Mouse (Mus musculus) embryonic facial prominence, embryonic 10.5 days (tissue): ENCODE measurements around the gene Fbxw9. TPM values are rescaled to one million over a fixed set of nuclear protein-coding genes. Genes with fewer than 3 reads are reported as not detected.
"Not testable (repeated sequence)": the region's sequence is repeated elsewhere in the genome, so short reads cannot be mapped to it uniquely, and the experiment has no call there.

Experiments used
- DNase-seq: peaks from one replicate; pipeline ENCODE4 v3.0.0-alpha.2; 2017; ENCODE audit warnings: low spot score
- H3K27ac ChIP-seq: fragments of 300-500 bp; sonication (generic); replicated peaks from 2 replicates; pipeline ENCODE4 v1.5.1; 2016; ENCODE audit warnings: mild to moderate bottlenecking
- H3K27me3 ChIP-seq: fragments of 300-500 bp; sonication (generic); replicated peaks from 2 replicates; pipeline ENCODE4 v1.6.1; 2016; ENCODE audit warnings: low read depth, mild to moderate bottlenecking; ENCODE audit not compliant: poor library complexity, severe bottlenecking
- H3K36me3 ChIP-seq: fragments of 300-500 bp; sonication (generic); replicated peaks from 2 replicates; pipeline ENCODE4 v1.6.1; 2016; ENCODE audit warnings: mild to moderate bottlenecking, moderate library complexity
- H3K4me1 ChIP-seq: fragments of 300-500 bp; sonication (generic); 2 replicates; pipeline ENCODE4 v1.6.1; 2016
- H3K4me3 ChIP-seq: fragments of 300-500 bp; sonication (generic); 2 replicates; pipeline ENCODE4 v1.5.1; 2016; ENCODE audit warnings: mild to moderate bottlenecking, moderate library complexity
- H3K9me3 ChIP-seq: fragments of 300-500 bp; sonication (generic); 2 replicates; pipeline ENCODE4 v1.6.1; 2016; ENCODE audit warnings: mild to moderate bottlenecking
- WGBS: fragments of 180-500 bp; shearing (Covaris S2); methylation state at CpG from one replicate; pipeline ENCODE4 v1.1.7; 2016; 5-methylcytosine and 5-hydroxymethylcytosine counted together
- polyA plus RNA-seq: library from polyadenylated mRNA; unstranded; fragments of >200 nt; fragmentation: Nextera tagmentation; extraction: Ambion mirVana; gene quantifications from 2 replicates; pipeline ENCODE4 v1.2.1, GENCODE M21; 2016

Fbxw9 gene
- polyA plus RNA-seq, 1 experiment from 2014 or later: 25.1 TPM

- 1% methylated on average over 25 of the region's 25 CpGs for WGBS
- no peaks in the 10 kb centered on the region for H3K27me3 ChIP-seq
- peak overlapping the region; percentile 96 for H3K4me3 ChIP-seq
- H3K27ac ChIP-seq: peak overlapping the region; percentile 86
- H3K36me3 ChIP-seq: peaks cover 46% of the 10 kb centered on the region
- DNase-seq: no peak
- H3K9me3 ChIP-seq: no peaks in the 10 kb centered on the region
- H3K4me1 ChIP-seq: peaks cover 43% of the 10 kb centered on the region
Measured at GRCm38 (mm10) chr8:85080214-85080531, 20.3 kb downstream of the Fbxw9 start.

- Histone ChIP-seq H3K9me3 (no peaks in the 10 kb centered on the region), H3K4me3 (peak within 1 kb of the TSS; percentile 96), H3K27ac (peak within 1 kb of the TSS; percentile 86), H3K36me3 (peaks cover 46% of the 10 kb centered on the region), H3K4me1 (peaks cover 43% of the 10 kb centered on the region), H3K27me3 (no peaks in the 10 kb centered on the region)
- DNase-seq: peak; percentile 68
- under 1% methylated on average over 30 of the region's 30 CpGs for WGBS
Measured at GRCm38 (mm10) chr8:85080532-85081215, 20.8 kb downstream of the Fbxw9 start, which contains the start of gene Wdr83os. TSS of gene Wdr83os (plus strand) at chr8:85080740.

- H3K9me3 ChIP-seq: no peaks in the 10 kb centered on the region
- H3K27me3 ChIP-seq: no peaks in the 10 kb centered on the region
- WGBS: 2% methylated on average over 9 of the region's 9 CpGs
- DNase-seq: peak; percentile 67
- H3K36me3 ChIP-seq: peaks cover 46% of the 10 kb centered on the region
- H3K4me1 ChIP-seq: peaks cover 43% of the 10 kb centered on the region
- H3K4me3 ChIP-seq: peak within 1 kb of the TSS; percentile 96
- H3K27ac ChIP-seq: peak within 1 kb of the TSS; percentile 86
Measured at GRCm38 (mm10) chr8:85081216-85081555, 21.3 kb downstream of the Fbxw9 start, which contains the start of gene Wdr83. TSS of gene Wdr83 (minus strand) at chr8:85081306.

- not testable (repeated sequence) for H3K9me3 ChIP-seq, H3K27ac ChIP-seq, DNase-seq, H3K27me3 ChIP-seq
- H3K4me1 ChIP-seq: peaks cover 43% of the 10 kb centered on the region
- WGBS: 94% methylated on average over 4 of the region's 4 CpGs
- H3K4me3 ChIP-seq: peak overlapping the region; percentile 96; the same call in 1 of the 2 replicates
- peaks cover 46% of the 10 kb centered on the region for H3K36me3 ChIP-seq
Measured at GRCm38 (mm10) chr8:85082169-85082568, 22.3 kb downstream of the Fbxw9 start.

GRCm38 (mm10) chr8:85083108-85083813 lies 23.4 kb downstream of the Fbxw9 start, which contains the start of gene Man2b1:
TSS of gene Man2b1 (plus strand) at chr8:85083270.
- H3K4me3 ChIP-seq: peak within 1 kb of the TSS; percentile 73

GRCm38 (mm10) chr8:85084633-85085032 lies 24.8 kb downstream of the Fbxw9 start:
- no peak overlapping the region for H3K4me3 ChIP-seq
- no peaks in the 10 kb centered on the region for H3K27me3 ChIP-seq
- no peak overlapping the region for H3K27ac ChIP-seq
- no peaks in the 10 kb centered on the region for H3K9me3 ChIP-seq
- peaks cover 37% of the 10 kb centered on the region for H3K4me1 ChIP-seq
- DNase-seq: no peak
- WGBS: 86% methylated on average over 8 of the region's 8 CpGs
- peaks cover 48% of the 10 kb centered on the region for H3K36me3 ChIP-seq

More at GRCm38 (mm10) chr8:85083108-85083813, 23.4 kb downstream of the Fbxw9 start, which contains the start of gene Man2b1:
- Histone ChIP-seq H3K4me1 (peaks cover 43% of the 10 kb centered on the region), H3K36me3 (peaks cover 47% of the 10 kb centered on the region), H3K27ac (peak within 1 kb of the TSS; percentile 82), H3K27me3 (no peaks in the 10 kb centered on the region), H3K9me3 (no peaks in the 10 kb centered on the region)
- WGBS: 1% methylated on average over 30 of the region's 30 CpGs
- DNase-seq: peak; percentile 85

- peaks cover 55% of the 10 kb centered on the region for H3K36me3 ChIP-seq
- DNase-seq: no peak
Measured at GRCm38 (mm10) chr8:85086238-85086637, 26.4 kb downstream of the Fbxw9 start.

GRCm38 (mm10) chr8:85088771-85089170 lies 28.9 kb downstream of the Fbxw9 start:
- Histone ChIP-seq H3K4me3 (no peak overlapping the region), H3K27ac (no peak overlapping the region), H3K4me1 (peaks cover 9% of the 10 kb centered on the region), H3K9me3 (no peaks in the 10 kb centered on the region), H3K36me3 (peaks cover 77% of the 10 kb centered on the region), H3K27me3 (no peaks in the 10 kb centered on the region)
- no peak for DNase-seq
- WGBS: 86% methylated on average over 2 of the region's 2 CpGs

More at GRCm38 (mm10) chr8:85086238-85086637, 26.4 kb downstream of the Fbxw9 start:
- H3K27me3 ChIP-seq: no peaks in the 10 kb centered on the region
- no peaks in the 10 kb centered on the region for H3K9me3 ChIP-seq
- 80% methylated on average over 3 of the region's 3 CpGs for WGBS
- H3K27ac ChIP-seq: no peak overlapping the region
- H3K4me3 ChIP-seq: no peak overlapping the region
- H3K4me1 ChIP-seq: peaks cover 31% of the 10 kb centered on the region

- no peaks in the 10 kb centered on the region for H3K27me3 ChIP-seq
- no peak overlapping the region for H3K27ac ChIP-seq
- H3K4me1 ChIP-seq: peaks cover 3% of the 10 kb centered on the region; the same call in 1 of the 2 replicates
- no peaks in the 10 kb centered on the region for H3K9me3 ChIP-seq
- DNase-seq: no peak
- peaks cover 85% of the 10 kb centered on the region for H3K36me3 ChIP-seq
- WGBS: 89% methylated on average over 11 of the region's 11 CpGs
- H3K4me3 ChIP-seq: no peak overlapping the region
Measured at GRCm38 (mm10) chr8:85090856-85091255, 31.0 kb downstream of the Fbxw9 start.

- no peak overlapping the region for H3K27ac ChIP-seq
- H3K4me1 ChIP-seq: peaks cover 3% of the 10 kb centered on the region; the same call in 1 of the 2 replicates
- no peaks in the 10 kb centered on the region for H3K9me3 ChIP-seq
- H3K27me3 ChIP-seq: no peaks in the 10 kb centered on the region
- H3K4me3 ChIP-seq: no peak overlapping the region
- DNase-seq: no peak
- WGBS: 30% methylated on average over 21 of the region's 21 CpGs
- peaks cover 87% of the 10 kb centered on the region for H3K36me3 ChIP-seq
Measured at GRCm38 (mm10) chr8:85091526-85092090, 31.8 kb downstream of the Fbxw9 start.

GRCm38 (mm10) chr8:85095051-85095450 lies 35.2 kb downstream of the Fbxw9 start:
- WGBS: 90% methylated on average over 13 of the region's 13 CpGs
- H3K27ac ChIP-seq: no peak overlapping the region
- no peaks in the 10 kb centered on the region for H3K27me3 ChIP-seq
- H3K9me3 ChIP-seq: no peaks in the 10 kb centered on the region
- peaks cover 3% of the 10 kb centered on the region; the same call in 1 of the 2 replicates for H3K4me1 ChIP-seq
- peaks cover 84% of the 10 kb centered on the region for H3K36me3 ChIP-seq
- DNase-seq: no peak
- no peak overlapping the region for H3K4me3 ChIP-seq

GRCm38 (mm10) chr8:85095566-85095965 lies 35.7 kb downstream of the Fbxw9 start:
- Histone ChIP-seq H3K4me1 (peaks cover 3% of the 10 kb centered on the region; the same call in 1 of the 2 replicates), H3K27me3 (no peaks in the 10 kb centered on the region), H3K27ac (no peak overlapping the region), H3K36me3 (peaks cover 84% of the 10 kb centered on the region), H3K9me3 (no peaks in the 10 kb centered on the region), H3K4me3 (no peak overlapping the region)
- no peak for DNase-seq
- 94% methylated on average over 7 of the region's 7 CpGs for WGBS
